Mouse (Mus musculus) gastrocnemius, postnatal 14 days (tissue): ENCODE results near the gene Dnal4. TPM values are rescaled to one million over a fixed set of nuclear protein-coding genes. Genes with fewer than 3 reads are reported as not detected.

Experiments used
- DNase-seq: peaks from one replicate; pipeline ENCODE4 v3.0.0; 2021; ENCODE audit warnings: mixed read lengths
- intact Hi-C: fragments of 180-260 bp; cut with DNase I; formaldehyde crosslinking; loops from one replicate; pipeline ENCODE4 v1.15.1; 2025; ENCODE audit warnings: low total_unique reads
- total RNA-seq, 2 experiments: library from RNA; stranded (reverse); gene quantifications; 2 replicates each; pipeline ENCODE4 v1.2.3; 2021

The Dnal4 gene
- total RNA-seq, 2 experiments from 2014 or later, result 7.4 to 7.6 TPM

- intact Hi-C loops, result no loop called here
- no peak for DNase-seq
Measured at GRCm38 (mm10) chr15:79744742-79745141, 32.9 kb downstream of the Dnal4 start.

- DNase-seq, result no peak
- intact Hi-C loops, result no loop called here
Measured at GRCm38 (mm10) chr15:79744001-79744400, 33.6 kb downstream of the Dnal4 start.

GRCm38 (mm10) chr15:79742706-79743023 is 35.0 kb downstream of the Dnal4 start:
- intact Hi-C loops, result no loop called here
- DNase-seq, result no peak

GRCm38 (mm10) chr15:79741921-79742705 is 35.5 kb downstream of the Dnal4 start, which contains the start of gene Sun2:
Sun2 (minus strand) TSS chr15:79742536.
- peak; percentile 94 for DNase-seq
- intact Hi-C loops, result no loop called here

GRCm38 (mm10) chr15:79741173-79741858 is 36.3 kb downstream of the Dnal4 start:
- intact Hi-C loops, result no loop called here
- DNase-seq, result peak; percentile 50

GRCm38 (mm10) chr15:79740739-79741138 is 36.9 kb downstream of the Dnal4 start:
- intact Hi-C loops, result no loop called here
- DNase-seq, result no peak

GRCm38 (mm10) chr15:79734311-79734710 is 43.3 kb downstream of the Dnal4 start:
- DNase-seq, result no peak
- intact Hi-C loops, result no loop called here

- intact Hi-C loops, result no loop called here
- no peak for DNase-seq
Measured at GRCm38 (mm10) chr15:79733640-79734039, 44.0 kb downstream of the Dnal4 start.

- intact Hi-C loops, result no loop called here
- DNase-seq, result no peak
Measured at GRCm38 (mm10) chr15:79733192-79733591, 44.5 kb downstream of the Dnal4 start.

- intact Hi-C loops, result no loop called here
Measured at GRCm38 (mm10) chr15:79731554-79731953, 46.1 kb downstream of the Dnal4 start.

GRCm38 (mm10) chr15:79728731-79729388 is 48.8 kb downstream of the Dnal4 start:
- intact Hi-C loops, result no loop called here

More at GRCm38 (mm10) chr15:79731554-79731953, 46.1 kb downstream of the Dnal4 start:
- no peak for DNase-seq

GRCm38 (mm10) chr15:79728311-79728710 is 49.3 kb downstream of the Dnal4 start:
- no peak for DNase-seq
- intact Hi-C loops, result no loop called here

More at GRCm38 (mm10) chr15:79728731-79729388, 48.8 kb downstream of the Dnal4 start:
- no peak for DNase-seq

GRCm38 (mm10) chr15:79727840-79728239 is 49.8 kb downstream of the Dnal4 start:
- no peak for DNase-seq
- intact Hi-C loops, result no loop called here

GRCm38 (mm10) chr15:79725190-79725789 is 52.4 kb downstream of the Dnal4 start:
- no peak for DNase-seq
- intact Hi-C loops, result no loop called here

- intact Hi-C loops, result no loop called here
- peak; percentile 53 for DNase-seq
Measured at GRCm38 (mm10) chr15:79723439-79723838, 54.2 kb downstream of the Dnal4 start.

GRCm38 (mm10) chr15:79720796-79721195 is 56.9 kb downstream of the Dnal4 start:
- intact Hi-C loops, result no loop called here

GRCm38 (mm10) chr15:79720267-79720666 is 57.4 kb downstream of the Dnal4 start:
- DNase-seq, result no peak
- intact Hi-C loops, result no loop called here

More at GRCm38 (mm10) chr15:79720796-79721195, 56.9 kb downstream of the Dnal4 start:
- no peak for DNase-seq

GRCm38 (mm10) chr15:79716710-79717109 is 60.9 kb downstream of the Dnal4 start:
- DNase-seq, result no peak
- intact Hi-C loops, result no loop called here

- intact Hi-C loops, result no loop called here
- DNase-seq, result no peak
Measured at GRCm38 (mm10) chr15:79715646-79716045, 62.0 kb downstream of the Dnal4 start.
